Mouse (Mus musculus) megakaryocyte, embryonic 14.5 days (primary cell): ENCODE results near the gene Fmo4.

Experiments
- FLI1 ChIP-seq: IDR thresholded peaks from 2 replicates; pipeline ENCODE4 v1.6.1; 2012; ENCODE audit warnings: low read length, inconsistent platforms, mixed read lengths
- GATA1 ChIP-seq: IDR thresholded peaks from 3 replicates; pipeline ENCODE4 v1.6.1; 2012; ENCODE audit warnings: mixed read lengths, low read length, inconsistent platforms, borderline replicate concordance

DNA sequence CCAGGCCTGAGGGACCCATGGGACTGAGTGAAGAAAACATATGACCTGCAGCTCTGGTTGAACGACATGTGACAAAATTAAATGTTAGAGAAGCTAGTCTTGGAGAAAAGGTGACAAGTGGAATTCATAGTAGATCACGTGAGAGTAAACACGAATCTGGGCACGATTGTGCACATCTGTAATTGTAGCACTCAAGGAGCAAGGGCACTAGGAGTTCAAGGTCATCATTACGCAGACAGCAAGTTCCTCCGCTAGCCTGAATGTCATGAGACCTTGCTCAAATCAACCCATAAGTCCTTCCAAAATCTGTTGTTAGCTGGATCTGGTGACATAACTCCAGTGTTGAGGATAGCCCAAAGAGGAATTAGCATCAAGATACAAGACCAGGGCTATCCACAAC, 25.2 kb upstream of the Fmo4 start:
- TF ChIP-seq GATA1 (no peak), FLI1 (no peak)
